Mouse (Mus musculus) lung, postnatal 0 days (tissue): ENCODE measurements around the gene Ufc1.

Experiments
- CTCF ChIP-seq: IDR thresholded peaks from 2 replicates; pipeline ENCODE4 v1.5.1; 2016; ENCODE audit warnings: antibody characterized with exemption, mild to moderate bottlenecking
- EP300 ChIP-seq: IDR thresholded peaks from 2 replicates; pipeline ENCODE4 v1.6.1; 2016; ENCODE audit warnings: antibody characterized with exemption, mild to moderate bottlenecking, control low read depth

DNA sequence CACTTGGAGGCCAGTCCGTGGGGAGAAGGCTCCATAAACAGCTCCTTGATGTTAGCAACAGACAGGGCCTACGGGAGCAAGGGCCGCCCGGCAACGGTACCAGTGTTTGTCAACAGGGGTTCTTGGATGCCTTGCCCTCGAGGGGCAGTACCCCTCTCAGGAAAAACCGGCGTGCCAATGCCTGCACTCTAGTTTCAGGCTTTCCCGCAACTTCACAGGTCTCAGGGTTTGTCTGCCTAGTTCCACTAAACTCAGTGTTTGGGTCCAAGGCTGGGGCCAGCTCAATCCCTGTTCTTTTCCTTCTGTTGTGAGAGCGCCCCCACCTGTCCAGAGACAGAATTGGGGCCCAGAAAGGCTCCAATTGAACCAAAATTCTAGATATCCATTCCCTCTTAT, 13.3 kb downstream of the Ufc1 start:
- TF ChIP-seq CTCF (peak; percentile 86), EP300 (no peak; the same call in 1 of the 2 replicates)
